Mouse (Mus musculus): ENCODE measurements around the gene Tecpr2.

Tecpr2 gene

DNA sequence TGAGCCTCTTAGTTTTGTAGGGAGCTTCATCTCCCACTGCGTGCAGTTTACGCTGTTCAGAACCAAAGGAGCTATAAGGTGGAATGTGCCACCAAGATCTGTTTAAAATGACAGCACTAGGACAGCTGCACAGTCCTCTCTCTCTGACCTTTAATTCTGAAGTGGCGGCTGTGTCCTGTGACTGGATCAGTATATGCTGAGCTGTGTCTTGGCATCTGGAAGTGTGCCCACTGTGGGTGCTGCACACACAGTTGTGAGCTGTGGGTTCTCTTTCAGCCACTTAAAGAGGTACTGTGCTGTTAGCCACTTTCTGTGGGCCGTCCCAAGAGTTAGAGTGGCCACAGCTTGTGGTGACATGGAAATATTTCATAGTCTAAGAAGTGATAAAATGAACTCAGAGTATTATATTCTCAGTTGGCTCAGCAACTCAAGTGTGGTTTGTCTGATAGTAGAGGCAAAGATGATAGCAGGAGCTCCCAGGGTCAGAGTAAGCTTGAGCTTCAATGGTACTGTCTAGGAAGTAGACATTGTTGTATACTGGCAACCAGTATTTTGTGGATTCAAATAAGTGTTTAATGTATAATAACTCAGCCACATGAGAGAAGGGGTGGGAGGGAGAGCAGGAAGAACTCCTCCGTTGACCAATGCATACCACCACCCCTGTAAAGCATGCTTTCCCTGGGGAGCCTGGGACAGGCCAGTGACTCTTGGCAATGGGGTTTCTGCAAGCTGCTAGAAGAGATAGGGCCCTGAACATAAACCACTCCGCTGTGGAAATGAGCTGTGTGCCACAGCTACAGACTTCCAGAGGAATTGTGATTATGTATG lies 59.2 kb downstream of the Tecpr2 start:
- no peak for DNase-seq (ENCODE audit: low spot score)

DNA sequence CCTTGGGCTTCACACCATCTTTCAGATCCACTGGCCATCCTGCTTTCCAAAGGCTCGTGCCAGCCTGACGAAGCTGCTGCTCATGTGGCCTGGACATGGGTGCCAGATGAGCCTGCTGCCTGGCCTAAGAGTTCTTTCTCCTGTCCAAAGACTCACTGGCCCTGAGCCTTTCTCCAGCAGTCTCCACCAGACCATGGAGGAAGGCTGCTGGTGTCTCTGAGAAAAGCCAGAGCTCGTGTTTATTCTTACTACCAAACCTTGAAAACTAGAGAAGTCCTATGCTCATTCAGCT lies 59.8 kb downstream of the Tecpr2 start:
- DNase-seq (ENCODE audit: low spot score): no peak

DNA sequence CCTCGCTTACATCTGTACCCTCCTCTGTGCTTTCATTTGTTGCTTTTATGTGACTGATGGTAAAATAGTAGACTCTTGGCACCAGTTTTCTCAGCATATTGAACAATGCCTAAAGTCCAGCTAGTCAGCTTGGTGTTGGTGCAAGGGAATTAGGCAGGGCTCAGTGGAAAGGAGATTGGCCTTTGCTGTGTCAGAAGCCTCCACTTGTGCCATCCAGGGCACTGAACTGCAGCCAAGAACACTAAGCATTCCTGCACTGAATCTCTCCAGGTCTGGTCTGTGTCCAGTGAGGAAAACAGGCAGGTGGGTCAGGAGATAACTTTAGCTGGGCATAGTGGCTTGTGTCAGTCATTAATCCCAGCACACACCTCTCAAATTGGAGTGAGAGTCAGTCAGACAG lies 60.3 kb downstream of the Tecpr2 start:
- DNase-seq (ENCODE audit: low spot score): no peak

DNA sequence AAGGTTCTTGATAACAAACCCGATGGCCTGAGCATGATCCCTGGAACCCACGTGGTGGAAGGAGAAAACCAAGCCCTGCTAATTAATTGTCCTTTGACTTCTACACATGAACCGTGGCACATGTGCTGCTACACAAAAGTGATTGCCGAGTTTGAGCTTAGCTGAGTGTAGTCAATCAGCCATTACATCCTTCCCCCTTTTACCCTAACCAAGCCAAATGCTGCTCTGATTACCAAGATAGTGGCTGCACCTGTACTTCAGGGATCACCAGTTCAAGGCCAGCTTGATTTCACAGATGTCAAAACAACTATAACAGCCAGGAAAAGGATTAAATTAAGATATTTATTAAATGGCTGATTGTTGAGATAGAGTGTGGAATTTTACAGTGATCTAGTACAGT lies 61.1 kb downstream of the Tecpr2 start:
- no peak for DNase-seq (ENCODE audit: low spot score)

DNA sequence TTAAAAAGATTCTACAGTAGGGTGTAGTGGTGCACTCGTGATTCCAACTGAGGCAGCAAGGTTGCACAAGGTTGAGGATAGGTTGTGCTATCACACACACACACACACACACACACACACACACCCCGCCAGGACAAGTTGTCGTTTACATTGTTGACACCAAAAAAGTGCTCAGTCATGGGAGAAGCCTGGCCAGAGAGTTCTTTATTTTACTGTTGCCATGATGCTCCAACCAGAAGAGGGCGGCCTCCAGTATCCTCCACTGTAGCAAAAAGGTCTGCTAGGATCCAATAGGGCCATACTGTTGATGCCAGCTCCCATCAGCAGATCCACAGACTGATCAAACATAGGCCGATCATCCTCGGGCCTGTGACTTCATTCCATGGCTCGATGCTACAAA lies 62.2 kb downstream of the Tecpr2 start:
- no peak for DNase-seq (ENCODE audit: low spot score)

DNA sequence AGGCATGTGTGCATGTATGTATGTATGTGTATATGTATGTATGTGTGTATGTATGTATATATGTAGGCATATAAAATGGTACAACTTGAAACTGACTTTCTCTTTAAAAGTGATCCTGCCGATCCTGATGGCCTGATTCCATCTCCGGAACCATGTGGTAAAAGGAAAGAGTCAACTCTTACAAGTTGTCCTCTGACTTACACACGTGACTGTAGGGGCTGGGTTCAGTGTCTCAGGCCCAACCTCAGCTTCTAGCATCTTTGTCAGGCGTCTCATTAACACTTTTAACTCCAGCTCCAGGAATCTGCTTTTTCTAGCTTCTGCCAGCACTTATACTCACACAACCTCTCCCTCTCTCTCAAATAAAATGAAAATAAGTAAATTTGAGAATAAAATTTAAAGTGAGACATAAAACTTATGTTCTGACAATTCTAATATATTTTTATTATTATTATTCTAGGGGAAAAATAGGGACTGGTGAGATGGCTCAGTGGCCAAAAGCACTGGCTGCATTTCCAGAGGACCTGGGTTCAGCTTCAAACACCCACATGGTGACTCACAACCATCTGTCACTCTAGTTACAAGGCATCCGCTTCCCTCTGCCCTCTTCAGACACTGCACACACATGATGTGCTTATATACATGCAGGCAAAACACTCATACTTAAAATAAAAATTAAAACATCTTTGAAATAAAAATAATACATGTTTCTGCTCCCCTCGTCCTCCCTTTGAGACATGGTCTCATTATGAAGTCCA lies 63.7 kb downstream of the Tecpr2 start:
- DNase-seq (ENCODE audit: low spot score): no peak

DNA sequence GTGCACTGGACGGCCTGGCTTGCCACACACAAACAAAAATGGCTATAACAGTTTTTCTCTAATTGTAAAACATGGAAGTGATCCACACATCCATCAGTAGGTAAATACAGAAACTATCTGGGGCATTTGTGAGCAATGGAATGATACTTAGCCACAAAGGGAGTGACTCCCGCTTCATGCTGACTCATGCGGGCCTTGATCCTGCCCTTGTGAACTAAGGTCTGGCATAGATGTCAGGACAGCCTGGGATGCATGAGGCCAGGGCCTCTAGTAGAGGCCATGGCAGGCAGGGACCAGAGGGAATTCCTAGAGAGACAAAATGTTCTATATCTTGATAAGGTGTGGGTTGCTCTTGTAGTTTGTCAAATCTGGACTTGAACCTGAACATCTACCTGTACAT lies 64.4 kb downstream of the Tecpr2 start:
- DNase-seq (ENCODE audit: low spot score): no peak

DNA sequence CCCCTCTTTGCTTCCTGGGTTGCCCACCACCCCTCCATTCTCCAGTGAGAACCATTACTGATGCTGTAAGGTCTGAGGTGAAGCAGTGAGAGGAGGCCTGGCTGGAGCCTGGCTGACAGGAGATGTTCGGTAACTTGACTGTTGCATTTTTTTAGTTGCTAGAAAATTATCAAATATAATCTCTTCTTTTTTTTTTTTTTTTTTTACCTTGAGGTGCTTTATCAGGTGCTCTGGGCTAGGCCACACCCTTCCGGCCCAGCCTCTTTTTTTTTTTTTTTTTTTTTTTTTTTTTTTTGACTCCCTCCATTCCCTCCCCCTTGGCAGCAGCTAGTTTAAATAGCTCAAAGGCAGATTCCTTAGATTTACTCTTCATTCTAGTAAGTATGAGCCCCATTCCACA lies 64.8 kb downstream of the Tecpr2 start:
- no peak for DNase-seq (ENCODE audit: low spot score)

DNA sequence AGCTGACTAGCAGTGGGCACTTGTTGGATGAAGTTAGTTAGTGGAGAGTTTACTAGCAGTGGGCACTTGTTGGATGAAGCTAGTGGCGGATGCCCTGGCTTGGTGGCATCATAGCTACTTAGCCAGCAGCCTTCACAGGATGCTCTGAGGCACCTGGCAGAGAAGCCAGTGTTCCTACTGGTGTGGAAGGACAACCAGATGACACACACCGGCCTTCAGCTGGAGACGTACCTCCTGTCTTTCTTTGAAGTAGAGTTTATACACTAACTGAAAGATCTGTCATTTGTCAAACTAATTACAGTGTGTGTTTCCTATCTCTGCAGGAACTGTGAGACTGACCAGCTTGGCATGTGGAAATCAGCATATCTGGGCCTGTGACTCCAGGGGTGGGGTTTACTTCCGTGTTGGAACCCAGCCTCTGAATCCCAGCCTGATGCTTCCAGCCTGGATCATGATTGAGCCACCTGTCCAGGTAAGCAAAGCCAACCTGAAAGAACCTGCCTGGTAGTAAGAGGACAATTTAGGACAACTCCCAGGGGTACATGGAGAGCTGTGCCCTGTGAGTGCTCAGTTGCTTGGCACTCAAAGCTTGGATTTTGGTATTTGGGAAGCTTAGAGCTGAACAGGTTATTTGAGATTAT lies 65.4 kb downstream of the Tecpr2 start:
- no peak for DNase-seq (ENCODE audit: low spot score)

DNA sequence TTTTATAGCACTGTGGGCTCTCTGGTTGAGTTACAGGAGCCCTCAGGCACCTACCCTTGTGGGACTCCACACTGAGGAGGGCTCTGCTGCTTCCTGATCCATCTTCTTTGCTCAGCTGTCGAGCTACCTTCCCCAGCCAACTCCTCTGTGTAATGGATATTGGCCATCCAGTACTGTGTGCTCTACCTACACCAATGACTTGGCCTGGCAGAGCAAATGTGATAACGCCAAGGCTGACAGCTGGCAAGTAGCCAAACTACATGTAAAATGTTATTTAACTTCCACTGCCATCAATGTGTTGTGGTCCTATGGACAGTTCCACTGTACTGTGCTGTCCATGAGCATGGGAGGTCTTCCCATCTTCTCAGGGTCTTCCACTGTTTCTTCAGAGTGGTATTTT lies 72.9 kb downstream of the Tecpr2 start:
- no peak for DNase-seq (ENCODE audit: low spot score)

DNA sequence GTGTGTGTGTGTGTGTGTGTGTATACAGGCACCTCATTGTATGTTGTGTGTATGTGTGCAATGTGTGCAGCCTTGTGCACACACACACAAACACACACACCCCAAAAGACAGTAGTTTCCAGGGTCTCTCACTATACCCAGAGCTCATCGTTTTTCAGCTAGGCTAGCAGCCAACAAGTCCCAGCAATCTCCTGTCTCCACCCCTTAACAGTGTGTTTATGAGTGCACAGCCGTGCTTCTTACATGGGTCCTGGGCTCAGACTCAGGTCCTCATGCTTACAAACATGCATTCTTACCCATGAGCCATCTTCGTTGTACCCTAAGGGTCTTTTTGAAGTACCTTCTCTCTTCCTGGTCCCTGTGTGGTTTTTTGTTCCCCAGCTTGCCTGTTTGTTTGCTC lies 76.4 kb downstream of the Tecpr2 start:
- no peak for DNase-seq (ENCODE audit: low spot score)

DNA sequence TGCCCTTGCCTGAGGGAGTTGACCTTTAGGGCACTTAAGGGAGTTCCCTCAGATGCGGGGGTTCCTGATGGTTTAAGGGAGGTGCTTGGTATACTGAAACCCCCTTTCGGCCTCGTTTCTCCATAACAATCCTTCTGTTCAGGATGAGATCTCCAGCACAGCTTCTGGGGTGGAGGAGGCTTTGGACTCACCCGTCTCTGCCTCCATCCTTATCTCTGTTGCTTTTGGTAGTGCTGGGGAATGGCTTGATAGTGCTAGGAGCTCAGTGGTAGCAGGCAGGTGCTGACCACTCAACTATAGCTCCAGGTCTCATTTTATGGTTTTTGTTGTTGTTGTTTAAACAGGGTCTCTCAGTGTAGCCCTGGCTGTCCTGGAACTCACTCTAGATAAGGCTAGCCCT lies 77.0 kb downstream of the Tecpr2 start:
- no peak for DNase-seq (ENCODE audit: low spot score)

DNA sequence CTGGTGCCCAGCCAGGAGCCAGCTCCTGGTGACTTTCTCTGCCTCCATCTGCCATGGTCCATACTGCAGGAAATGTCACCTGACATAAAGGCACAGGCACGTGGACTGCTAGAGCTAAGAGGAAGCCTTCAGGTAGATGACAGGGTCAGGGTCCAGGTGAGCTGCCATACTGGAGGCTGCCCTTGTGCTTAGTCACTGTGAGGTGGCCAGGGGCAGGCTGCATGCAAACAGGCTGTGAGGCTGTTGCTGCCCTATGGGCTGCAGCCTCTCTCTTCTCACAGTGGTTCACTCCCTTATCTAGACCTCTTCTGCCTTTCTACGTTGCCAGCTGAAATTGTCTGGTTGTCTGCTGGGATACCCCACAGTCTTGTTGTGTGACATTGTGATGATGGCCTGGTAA lies 78.1 kb downstream of the Tecpr2 start:
- no peak for DNase-seq (ENCODE audit: low spot score)

DNA sequence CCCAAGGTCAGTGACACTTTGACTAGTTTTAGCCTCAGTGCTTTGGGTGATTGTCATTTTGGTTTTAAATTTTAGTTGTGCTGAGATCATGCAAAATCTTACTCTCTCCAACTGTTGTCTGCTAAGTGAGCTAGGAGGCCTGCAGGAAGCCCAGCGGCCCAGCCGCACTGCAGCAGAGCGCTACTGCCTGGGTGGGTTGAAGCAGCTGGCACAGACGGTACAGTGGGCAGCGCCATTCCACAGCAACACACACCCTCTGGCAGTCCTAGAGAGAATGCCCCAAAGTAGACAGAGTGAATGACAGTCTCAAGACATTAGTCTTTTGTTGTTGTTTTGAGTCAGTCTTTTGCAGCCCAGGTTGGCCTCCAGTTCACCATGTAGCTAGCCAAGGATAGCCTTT lies 81.3 kb downstream of the Tecpr2 start:
- DNase-seq (ENCODE audit: low spot score): no peak

DNA sequence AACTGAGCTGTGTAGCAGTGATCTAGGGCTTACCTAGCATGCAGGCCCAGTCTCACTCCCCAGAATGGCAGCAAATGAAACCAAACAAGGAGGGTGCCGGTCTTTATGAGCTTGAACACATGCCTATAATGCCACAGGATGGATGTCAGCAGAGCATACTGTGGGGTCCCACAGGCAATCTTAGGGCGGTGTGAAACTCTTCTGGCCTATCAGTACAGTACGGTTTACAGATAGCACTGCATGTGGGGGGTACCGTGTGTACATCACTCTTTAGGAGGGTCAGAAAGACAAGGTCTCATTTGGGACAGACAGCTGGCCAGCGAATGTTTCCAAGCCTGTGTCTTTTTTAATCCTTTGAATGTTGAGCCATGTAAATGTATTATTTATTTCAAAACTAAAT lies 82.9 kb downstream of the Tecpr2 start:
- no peak for DNase-seq (ENCODE audit: low spot score)

DNA sequence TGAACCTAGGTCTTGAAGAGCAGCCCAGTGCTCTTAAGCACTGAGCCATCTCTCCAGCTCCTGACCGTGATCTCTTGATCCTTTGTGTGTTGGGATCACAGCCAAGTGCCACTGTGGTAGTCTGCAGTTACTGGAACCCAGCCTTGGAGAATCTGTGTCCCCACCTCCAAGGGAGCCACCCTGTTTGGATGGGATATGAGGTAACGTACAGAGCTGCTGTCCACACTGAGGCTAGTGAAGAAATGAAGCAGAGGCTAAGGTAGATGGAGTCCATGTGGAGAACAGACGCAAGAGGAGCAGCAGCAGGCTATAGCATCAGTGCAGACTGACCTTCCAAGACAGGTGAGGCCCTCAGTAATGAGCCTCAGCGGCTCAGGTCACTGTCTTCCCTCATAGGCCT lies 84.8 kb downstream of the Tecpr2 start:
- DNase-seq (ENCODE audit: low spot score): no peak

DNA sequence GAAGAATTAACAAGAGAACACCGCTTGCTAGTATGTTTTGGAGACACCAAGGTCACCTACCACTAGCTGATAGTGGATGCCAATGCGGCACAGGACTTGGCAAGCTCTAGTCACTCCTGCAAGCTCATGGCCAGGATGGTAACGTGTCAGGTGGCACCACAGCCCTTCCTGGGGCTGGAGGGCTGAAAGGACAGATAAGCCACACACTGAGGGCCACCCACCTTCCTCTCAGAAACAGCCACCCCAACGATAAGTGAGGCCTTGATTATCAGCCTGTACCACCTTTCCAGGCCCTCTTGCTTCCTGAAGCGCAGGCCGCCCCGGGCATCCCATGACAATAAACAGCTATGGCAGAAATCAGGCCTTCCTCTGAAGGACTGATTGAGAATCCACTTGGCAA lies 85.2 kb downstream of the Tecpr2 start:
- no peak for DNase-seq (ENCODE audit: low spot score)

DNA sequence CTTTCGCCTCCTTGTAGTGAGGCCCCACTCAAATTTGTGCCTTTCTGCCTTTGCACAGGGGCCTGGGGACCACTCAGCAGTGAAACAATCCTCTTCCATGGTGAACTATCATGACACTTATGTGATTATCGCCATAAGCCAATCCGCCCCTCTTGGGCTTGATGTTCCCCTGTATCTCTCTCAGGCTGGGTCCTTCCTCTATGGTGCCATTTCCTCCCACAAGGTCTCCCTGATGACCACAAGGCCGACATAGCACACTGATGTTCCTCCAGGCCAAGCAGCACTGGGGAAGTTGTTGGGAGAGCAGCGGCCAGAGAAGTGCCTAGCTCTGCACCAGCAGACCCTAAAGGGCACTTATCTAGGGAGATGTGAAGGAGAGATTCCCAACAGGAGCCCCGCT lies 85.7 kb downstream of the Tecpr2 start:
- no peak for DNase-seq (ENCODE audit: low spot score)

DNA sequence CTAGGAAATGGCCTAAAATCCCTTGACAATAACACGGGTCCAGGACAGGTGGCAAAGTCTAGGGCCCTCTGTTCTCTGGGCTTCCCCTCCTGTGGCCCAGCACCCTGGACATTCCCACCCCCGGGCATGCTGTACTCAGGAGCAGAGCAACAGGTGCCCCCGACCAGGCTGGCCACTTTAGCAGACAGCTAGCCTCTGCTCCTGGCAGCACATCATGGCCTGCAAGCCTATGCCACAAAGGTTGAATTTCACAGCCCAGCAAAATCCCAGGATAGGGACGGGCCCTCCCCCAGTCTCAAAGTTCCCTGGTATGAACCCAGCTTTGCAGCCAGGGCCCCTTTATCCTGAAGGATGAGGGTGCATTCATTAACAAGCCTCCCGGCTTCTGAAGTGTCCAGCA lies 86.3 kb downstream of the Tecpr2 start:
- DNase-seq (ENCODE audit: low spot score): no peak

DNA sequence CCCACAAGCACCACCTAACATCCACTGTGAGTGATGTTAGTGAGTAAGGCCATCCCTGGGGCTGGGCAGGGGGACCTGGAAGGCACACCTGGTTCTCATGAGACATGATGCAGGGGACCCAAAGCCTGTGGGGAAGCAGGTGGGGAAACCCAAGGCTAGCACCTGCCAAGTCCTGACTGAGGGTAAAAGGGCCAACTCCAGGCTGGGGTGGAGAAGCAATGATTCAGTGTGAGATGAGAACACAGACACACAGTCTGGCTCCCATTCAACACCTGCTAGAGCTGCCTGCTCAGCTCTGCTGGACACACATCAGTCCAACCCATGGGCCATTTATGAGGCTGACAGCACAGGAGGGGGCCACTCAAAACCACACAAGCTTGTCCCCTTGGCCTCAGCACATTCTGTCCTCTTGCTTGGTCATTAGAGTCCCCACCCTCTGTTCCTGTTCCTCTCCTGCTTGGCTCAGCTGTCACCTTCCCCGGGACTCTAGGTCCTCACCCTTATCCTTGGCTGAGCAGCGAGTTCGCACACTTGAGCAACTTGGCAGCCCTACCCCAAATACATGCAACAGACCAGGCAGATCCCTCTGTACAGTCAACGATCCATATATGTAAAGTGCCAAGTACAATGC lies 86.9 kb downstream of the Tecpr2 start:
- no peak for DNase-seq (ENCODE audit: low spot score)

DNA sequence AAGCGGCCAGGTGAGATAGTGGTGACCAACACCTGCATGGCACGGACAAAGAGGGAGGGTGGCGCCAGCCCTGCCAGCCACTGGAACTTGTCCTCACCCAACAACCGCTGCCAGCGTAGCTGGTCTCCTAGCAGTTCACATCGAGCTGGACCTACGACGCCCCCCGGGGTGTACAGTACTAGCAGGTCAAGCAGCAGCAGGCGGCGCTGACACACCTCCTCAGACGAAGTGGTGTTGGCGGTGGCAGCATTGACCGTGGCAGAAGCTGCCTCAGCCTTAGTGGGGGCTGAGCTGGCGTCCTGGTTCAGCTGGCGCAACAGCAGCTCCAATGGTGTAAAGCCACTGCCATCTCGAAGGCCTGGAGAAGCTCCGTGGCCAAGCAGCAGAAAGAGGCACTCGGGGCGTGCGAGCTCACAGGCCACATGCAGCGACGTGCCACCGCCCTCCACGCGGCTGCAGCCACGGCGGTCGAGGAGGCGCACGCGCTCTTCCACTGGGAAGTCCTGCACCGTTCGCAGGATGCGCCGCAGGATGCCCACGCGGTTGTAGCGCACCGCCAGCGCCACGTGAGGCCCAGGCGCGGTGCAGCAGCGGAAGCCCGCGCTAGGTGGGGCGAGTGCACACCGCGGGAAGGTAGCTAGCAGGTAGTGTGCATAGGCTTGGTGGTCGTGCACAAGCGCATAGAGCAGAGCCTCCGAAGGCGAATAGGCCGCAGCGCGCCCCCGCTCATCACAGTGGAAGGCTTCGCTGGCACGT lies 87.7 kb downstream of the Tecpr2 start:
- DNase-seq (ENCODE audit: low spot score): no peak

DNA sequence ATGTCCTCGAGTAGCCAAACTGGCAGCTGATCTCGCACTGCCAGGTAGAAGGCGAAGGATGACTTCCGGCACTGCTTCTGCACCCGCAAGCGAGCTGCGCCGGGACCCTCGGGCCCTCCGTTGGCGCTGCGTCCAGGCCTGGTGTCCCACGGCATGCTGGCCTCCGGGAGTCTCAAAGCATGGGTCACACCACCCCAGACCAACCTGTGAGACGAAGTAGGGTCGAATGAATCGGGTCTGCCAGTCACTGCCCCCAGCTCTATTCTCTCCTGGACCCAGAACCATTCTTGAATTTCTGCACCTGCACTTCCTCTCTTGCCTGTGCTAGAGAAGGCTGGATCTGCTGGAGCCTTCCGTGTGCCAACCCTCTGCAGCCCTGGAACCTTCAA lies 88.3 kb downstream of the Tecpr2 start:
- DNase-seq (ENCODE audit: low spot score): no peak

Measured in embryo, embryonic 10.5 days (tissue).